Mouse (Mus musculus) hindbrain, embryonic 16.5 days (tissue): ENCODE results near the gene 5330417C22Rik. TPM values are rescaled to one million over a fixed set of nuclear protein-coding genes. Genes with fewer than 3 reads are reported as not detected.

ENCODE experiments used
- ATAC-seq: fragments of 200-750 bp; cut with Nextera tagmentation; 2 replicates; pipeline ENCODE4 v1.8.0; 2017; ENCODE audit warnings: moderate TSS enrichment, moderate library complexity
- H3K27ac ChIP-seq: fragments of 300-500 bp; sonication (generic); 2 replicates; pipeline ENCODE4 v1.5.1; 2014; ENCODE audit warnings: low read depth, mild to moderate bottlenecking, control low read depth, low read length, moderate library complexity
- H3K27me3 ChIP-seq: fragments of 300-500 bp; sonication (generic); replicated peaks from 2 replicates; pipeline ENCODE4 v1.6.1; 2014; ENCODE audit warnings: low read length; ENCODE audit not compliant: control insufficient read depth, insufficient read depth
- H3K36me3 ChIP-seq: fragments of 300-500 bp; sonication (generic); 2 replicates; pipeline ENCODE4 v1.6.1; 2014; ENCODE audit warnings: mild to moderate bottlenecking, low read length, moderate library complexity, mixed read lengths; ENCODE audit not compliant: control insufficient read depth, insufficient read depth
- H3K4me1 ChIP-seq: fragments of 300-500 bp; sonication (generic); 2 replicates; pipeline ENCODE4 v1.6.1; 2014; ENCODE audit warnings: low read depth, low read length; ENCODE audit not compliant: control insufficient read depth, insufficient read depth
- H3K4me2 ChIP-seq: fragments of 300-500 bp; sonication (generic); 2 replicates; pipeline ENCODE4 v1.6.1; 2014; ENCODE audit warnings: mild to moderate bottlenecking, low read length, control low read depth, moderate library complexity
- H3K4me3 ChIP-seq: fragments of 300-500 bp; sonication (generic); 2 replicates; pipeline ENCODE4 v1.5.1; 2014; ENCODE audit warnings: mild to moderate bottlenecking, low read length, control low read depth, moderate library complexity
- H3K9ac ChIP-seq: fragments of 300-500 bp; sonication (generic); 2 replicates; pipeline ENCODE4 v1.6.1; 2014; ENCODE audit warnings: low read depth, mild to moderate bottlenecking, control low read depth, low read length, moderate library complexity
- H3K9me3 ChIP-seq: fragments of 300-500 bp; sonication (generic); 2 replicates; pipeline ENCODE4 v1.6.1; 2014; ENCODE audit warnings: mild to moderate bottlenecking, low read length, moderate library complexity; ENCODE audit not compliant: control insufficient read depth
- WGBS: fragments of 180-500 bp; shearing (Covaris S2); extraction: QIAGEN DNeasy Blood & Tissue Kit; methylation state at CpG from one replicate; pipeline ENCODE4 v1.1.7; 2014; 5-methylcytosine and 5-hydroxymethylcytosine counted together
- polyA plus RNA-seq: library from polyadenylated mRNA; unstranded; fragments of >200 nt; fragmentation: Nextera tagmentation; extraction: Ambion mirVana; gene quantifications from 2 replicates; pipeline ENCODE4 v1.2.1, GENCODE M21; 2015

The 5330417C22Rik gene
- polyA plus RNA-seq, 1 experiment from 2014 or later = 18.5 TPM

GRCm38 (mm10) chr3:108414857-108415830 lies 121.2 kb downstream of the 5330417C22Rik start, which contains the start of gene Celsr2:
Celsr2 (minus strand) TSS chr3:108415552.
- Histone ChIP-seq H3K36me3 (peaks cover 21% of the 10 kb centered on the region), H3K9ac (peak within 1 kb of the TSS; percentile 96), H3K4me1 (peaks cover 36% of the 10 kb centered on the region), H3K27ac (peak within 1 kb of the TSS; percentile 91), H3K27me3 (no peaks in the 10 kb centered on the region; the same call in 1 of the 2 replicates), H3K9me3 (no peaks in the 10 kb centered on the region; the same call in 1 of the 2 replicates), H3K4me2 (peak within 1 kb of the TSS; percentile 91), H3K4me3 (peak within 1 kb of the TSS; percentile 82)
- 4% methylated on average over 43 of the region's 67 CpGs for WGBS
- ATAC-seq = peak; percentile 3

GRCm38 (mm10) chr3:108413634-108414360 lies 122.5 kb downstream of the 5330417C22Rik start:
- H3K27me3 ChIP-seq = no peaks in the 10 kb centered on the region; the same call in 1 of the 2 replicates
- WGBS = 96% methylated on average over 35 of the region's 35 CpGs
- ATAC-seq = no peak
- no peak overlapping the region for H3K4me3 ChIP-seq
- H3K27ac ChIP-seq = no peak overlapping the region
- no peaks in the 10 kb centered on the region; the same call in 1 of the 2 replicates for H3K9me3 ChIP-seq
- H3K36me3 ChIP-seq = peaks cover 21% of the 10 kb centered on the region
- H3K9ac ChIP-seq = no peak overlapping the region
- H3K4me1 ChIP-seq = peaks cover 46% of the 10 kb centered on the region
- H3K4me2 ChIP-seq = no peak overlapping the region; the same call in 1 of the 2 replicates

GRCm38 (mm10) chr3:108411754-108412121 lies 124.6 kb downstream of the 5330417C22Rik start:
- peak; percentile 67 for ATAC-seq
- peak overlapping the region; percentile 72 for H3K9ac ChIP-seq
- no peaks in the 10 kb centered on the region for H3K27me3 ChIP-seq
- H3K36me3 ChIP-seq = peaks cover 25% of the 10 kb centered on the region
- H3K4me2 ChIP-seq = peak overlapping the region; percentile 76
- H3K4me1 ChIP-seq = peaks cover 49% of the 10 kb centered on the region
- H3K27ac ChIP-seq = peak overlapping the region; percentile 87
- 12% methylated on average over 8 of the region's 8 CpGs for WGBS
- H3K9me3 ChIP-seq = no peaks in the 10 kb centered on the region; the same call in 1 of the 2 replicates
- H3K4me3 ChIP-seq = peak overlapping the region; percentile 40

GRCm38 (mm10) chr3:108411026-108411753 lies 125.1 kb downstream of the 5330417C22Rik start:
- Histone ChIP-seq H3K4me2 (peak overlapping the region; percentile 76), H3K27me3 (no peaks in the 10 kb centered on the region), H3K4me1 (peaks cover 55% of the 10 kb centered on the region), H3K4me3 (peak overlapping the region; percentile 40), H3K36me3 (peaks cover 30% of the 10 kb centered on the region), H3K9ac (peak overlapping the region; percentile 72), H3K27ac (peak overlapping the region; percentile 87), H3K9me3 (no peaks in the 10 kb centered on the region; the same call in 1 of the 2 replicates)
- ATAC-seq = peak; percentile 13
- WGBS = 12% methylated on average over 5 of the region's 5 CpGs

- peak overlapping the region; percentile 72 for H3K9ac ChIP-seq
- peaks cover 31% of the 10 kb centered on the region for H3K36me3 ChIP-seq
- H3K4me1 ChIP-seq = peaks cover 63% of the 10 kb centered on the region
- H3K27me3 ChIP-seq = no peaks in the 10 kb centered on the region
- 9% methylated on average over 5 of the region's 5 CpGs for WGBS
- peak overlapping the region; percentile 76 for H3K4me2 ChIP-seq
- peak overlapping the region; percentile 87 for H3K27ac ChIP-seq
- ATAC-seq = peak; percentile 21; the same call in 1 of the 2 replicates
- H3K4me3 ChIP-seq = peak overlapping the region; percentile 40
- no peaks in the 10 kb centered on the region; the same call in 1 of the 2 replicates for H3K9me3 ChIP-seq
Measured at GRCm38 (mm10) chr3:108410359-108410714, 126.0 kb downstream of the 5330417C22Rik start.

- peak overlapping the region; percentile 76 for H3K4me2 ChIP-seq
- H3K27me3 ChIP-seq = no peaks in the 10 kb centered on the region
- 12% methylated on average over 8 of the region's 8 CpGs for WGBS
- peak; percentile 14; the same call in 1 of the 2 replicates for ATAC-seq
- peak overlapping the region; percentile 87 for H3K27ac ChIP-seq
- peak overlapping the region; percentile 40 for H3K4me3 ChIP-seq
- H3K4me1 ChIP-seq = peaks cover 64% of the 10 kb centered on the region
- H3K36me3 ChIP-seq = peaks cover 31% of the 10 kb centered on the region
- no peaks in the 10 kb centered on the region; the same call in 1 of the 2 replicates for H3K9me3 ChIP-seq
- peak overlapping the region; percentile 72 for H3K9ac ChIP-seq
Measured at GRCm38 (mm10) chr3:108409656-108410358, 126.5 kb downstream of the 5330417C22Rik start.

GRCm38 (mm10) chr3:108408517-108409008 lies 127.8 kb downstream of the 5330417C22Rik start:
- H3K4me1 ChIP-seq = peaks cover 58% of the 10 kb centered on the region
- H3K9ac ChIP-seq = no peak overlapping the region
- H3K36me3 ChIP-seq = peaks cover 33% of the 10 kb centered on the region
- no peak overlapping the region for H3K4me2 ChIP-seq
- H3K27me3 ChIP-seq = no peaks in the 10 kb centered on the region
- no peak overlapping the region for H3K27ac ChIP-seq
- no peak for ATAC-seq
- no peaks in the 10 kb centered on the region; the same call in 1 of the 2 replicates for H3K9me3 ChIP-seq
- H3K4me3 ChIP-seq = no peak overlapping the region
- WGBS = 76% methylated on average over 8 of the region's 8 CpGs
